Mouse (Mus musculus) lung, postnatal 0 days (tissue): ENCODE results near the gene Ttc30a2.

Experiments used
- CTCF ChIP-seq: IDR thresholded peaks from 2 replicates; pipeline ENCODE4 v1.5.1; 2016; ENCODE audit warnings: antibody characterized with exemption, mild to moderate bottlenecking
- EP300 ChIP-seq: IDR thresholded peaks from 2 replicates; pipeline ENCODE4 v1.6.1; 2016; ENCODE audit warnings: antibody characterized with exemption, mild to moderate bottlenecking, control low read depth

GRCm38 (mm10) chr2:76015460-76015859, 37.5 kb upstream of the Ttc30a2 start:
- no peak for TF ChIP-seq CTCF
- no peak for TF ChIP-seq EP300
